Mouse (Mus musculus) liver, adult 2 months (tissue): ENCODE results near the gene Efcab6. TPM values are rescaled to one million over a fixed set of nuclear protein-coding genes. Genes with fewer than 3 reads are reported as not detected.

Experiments used
- DNase-seq: peaks from one replicate; pipeline ENCODE4 v3.0.0-alpha.2; 2011; ENCODE audit warnings: low read depth, low spot score; ENCODE audit errors: extremely low read depth
- H3K27ac ChIP-seq: fragments of 200-500 bp; replicated peaks from 2 replicates; pipeline ENCODE4 v1.5.1; 2012; ENCODE audit warnings: low read depth, mild to moderate bottlenecking, control low read depth, inconsistent platforms, low read length; ENCODE audit not compliant: insufficient read depth
- H3K27me3 ChIP-seq: fragments of 200-500 bp; 2 replicates; pipeline ENCODE4 v1.6.1; 2012; ENCODE audit warnings: mild to moderate bottlenecking, moderate library complexity, low read length, inconsistent platforms; ENCODE audit not compliant: control insufficient read depth, insufficient read depth
- H3K36me3 ChIP-seq: fragments of 200-500 bp; 2 replicates; pipeline ENCODE4 v1.6.1; 2012; ENCODE audit warnings: low read length, inconsistent platforms; ENCODE audit not compliant: control insufficient read depth, insufficient read depth
- H3K4me1 ChIP-seq: fragments of 200-500 bp; 2 replicates; pipeline ENCODE4 v1.6.1; 2011; ENCODE audit warnings: low read length; ENCODE audit not compliant: control insufficient read depth, insufficient read depth
- H3K4me3 ChIP-seq: fragments of 200-500 bp; 2 replicates; pipeline ENCODE4 v1.5.1; 2011; ENCODE audit warnings: low read depth, mild to moderate bottlenecking, control low read depth, low read length, moderate library complexity; ENCODE audit not compliant: insufficient read depth
- H3K79me2 ChIP-seq: fragments of 200-500 bp; 2 replicates; pipeline ENCODE4 v1.6.1; 2012; ENCODE audit warnings: inconsistent platforms, mild to moderate bottlenecking, low read length, moderate library complexity; ENCODE audit not compliant: control insufficient read depth, insufficient read depth
- H3K9ac ChIP-seq: fragments of 200-500 bp; 2 replicates; pipeline ENCODE4 v1.6.1; 2012; ENCODE audit warnings: low read depth, mild to moderate bottlenecking, control low read depth, inconsistent platforms, low read length
- CTCF ChIP-seq: fragments of 200-500 bp; IDR thresholded peaks from 2 replicates; pipeline ENCODE4 v1.5.1; 2011; ENCODE audit warnings: low read depth, low read length, control low read depth
- POLR2A ChIP-seq: fragments of 200-500 bp; IDR thresholded peaks from 2 replicates; pipeline ENCODE4 v1.6.1; 2011; ENCODE audit warnings: low read length, control low read depth; ENCODE audit not compliant: insufficient read depth; ENCODE audit errors: extremely low read depth
- WGBS: fragments of 180-500 bp; shearing (Covaris S2); methylation state at CpG from one replicate; pipeline ENCODE4 v1.1.7; 2018; 5-methylcytosine and 5-hydroxymethylcytosine counted together
- polyA plus RNA-seq: library from polyadenylated mRNA; depleted of rRNA; stranded (reverse); fragments of >200 nt; gene quantifications from 2 replicates; pipeline ENCODE4 v1.2.3, GENCODE M21; 2012; rRNA removed
- total RNA-seq: library from RNA; depleted of rRNA; stranded (reverse); fragments of >200 nt; gene quantifications from 2 replicates; pipeline ENCODE4 v1.2.3, GENCODE M21; 2014; rRNA removed

The Efcab6 gene
- total and polyA plus RNA-seq, 2 experiments, result not detected

GRCm38 (mm10) chr15:83842915-83843789, 222.0 kb downstream of the Efcab6 start:
- no peaks in the 10 kb centered on the region for H3K27me3 ChIP-seq
- no peak overlapping the region for H3K4me3 ChIP-seq
- H3K79me2 ChIP-seq, result no peaks in the 10 kb centered on the region
- no peak for TF ChIP-seq CTCF
- no peak for TF ChIP-seq POLR2A
- DNase-seq, result no peak
- H3K27ac ChIP-seq, result no peak overlapping the region
- no peak overlapping the region for H3K9ac ChIP-seq
- no peaks in the 10 kb centered on the region for H3K36me3 ChIP-seq
- 71% methylated on average over 22 of the region's 22 CpGs for WGBS
- H3K4me1 ChIP-seq, result no peaks in the 10 kb centered on the region

- no peaks in the 10 kb centered on the region for H3K27me3 ChIP-seq
- no peaks in the 10 kb centered on the region for H3K4me1 ChIP-seq
- no peaks in the 10 kb centered on the region for H3K79me2 ChIP-seq
- TF ChIP-seq CTCF, result no peak
- no peak for TF ChIP-seq POLR2A
- 70% methylated on average over 12 of the region's 12 CpGs for WGBS
- H3K4me3 ChIP-seq, result no peak overlapping the region
- no peak for DNase-seq
- no peak overlapping the region for H3K9ac ChIP-seq
- H3K36me3 ChIP-seq, result no peaks in the 10 kb centered on the region
- H3K27ac ChIP-seq, result no peak overlapping the region
Observed at GRCm38 (mm10) chr15:83842419-83842818, 222.8 kb downstream of the Efcab6 start.

- no peaks in the 10 kb centered on the region for H3K79me2 ChIP-seq
- WGBS, result 67% methylated on average over 10 of the region's 10 CpGs
- H3K4me1 ChIP-seq, result no peaks in the 10 kb centered on the region
- no peaks in the 10 kb centered on the region for H3K36me3 ChIP-seq
- no peak overlapping the region for H3K27ac ChIP-seq
- H3K27me3 ChIP-seq, result no peaks in the 10 kb centered on the region
- no peak overlapping the region for H3K9ac ChIP-seq
- TF ChIP-seq CTCF (no peak), POLR2A (no peak)
- no peak overlapping the region for H3K4me3 ChIP-seq
- no peak for DNase-seq
Observed at GRCm38 (mm10) chr15:83840950-83841719, 224.0 kb downstream of the Efcab6 start.

- 66% methylated on average over 6 of the region's 6 CpGs for WGBS
- H3K79me2 ChIP-seq, result no peaks in the 10 kb centered on the region
- no peak for DNase-seq
- no peak overlapping the region for H3K4me3 ChIP-seq
- no peak overlapping the region for H3K9ac ChIP-seq
- no peaks in the 10 kb centered on the region; the same call in 1 of the 2 replicates for H3K27me3 ChIP-seq
- no peak for TF ChIP-seq CTCF
- no peak for TF ChIP-seq POLR2A
- no peak overlapping the region for H3K27ac ChIP-seq
- H3K4me1 ChIP-seq, result no peaks in the 10 kb centered on the region
- H3K36me3 ChIP-seq, result no peaks in the 10 kb centered on the region
Observed at GRCm38 (mm10) chr15:83832265-83832664, 232.9 kb downstream of the Efcab6 start.

- WGBS, result 84% methylated on average over 13 of the region's 13 CpGs
Observed at GRCm38 (mm10) chr15:83829226-83829625, 236.0 kb downstream of the Efcab6 start.

GRCm38 (mm10) chr15:83828011-83828410, 237.2 kb downstream of the Efcab6 start:
- Histone ChIP-seq H3K27me3 (no peaks in the 10 kb centered on the region; the same call in 1 of the 2 replicates), H3K27ac (no peak overlapping the region), H3K9ac (no peak overlapping the region), H3K4me3 (no peak overlapping the region), H3K36me3 (no peaks in the 10 kb centered on the region), H3K79me2 (no peaks in the 10 kb centered on the region), H3K4me1 (no peaks in the 10 kb centered on the region)
- no peak for DNase-seq
- TF ChIP-seq POLR2A, result no peak
- TF ChIP-seq CTCF, result no peak
- 80% methylated on average over 8 of the region's 8 CpGs for WGBS

More at GRCm38 (mm10) chr15:83829226-83829625, 236.0 kb downstream of the Efcab6 start:
- Histone ChIP-seq H3K36me3 (no peaks in the 10 kb centered on the region), H3K4me3 (no peak overlapping the region), H3K27me3 (no peaks in the 10 kb centered on the region; the same call in 1 of the 2 replicates), H3K79me2 (no peaks in the 10 kb centered on the region), H3K4me1 (no peaks in the 10 kb centered on the region), H3K27ac (no peak overlapping the region), H3K9ac (no peak overlapping the region)
- no peak for DNase-seq
- no peak for TF ChIP-seq CTCF
- no peak for TF ChIP-seq POLR2A

Other genes with a start within 250 kb of the Efcab6 start
- gene Sult4a1, start 40.4 kb upstream of the Efcab6 start, total RNA-seq, result 0.13 TPM in 1 of 2 replicates, not detected in the other
- 0.06 TPM in 1 of 2 replicates, not detected in the other for gene Sult4a1, start 40.4 kb upstream of the Efcab6 start, polyA plus RNA-seq
- 0.07 and 0.28 TPM in 2 replicates for gene Pnpla5, start 57.8 kb upstream of the Efcab6 start, total RNA-seq
- 0.13 TPM in 1 of 2 replicates, not detected in the other for gene Pnpla5, start 57.8 kb upstream of the Efcab6 start, polyA plus RNA-seq
- gene Pnpla3, start 102.5 kb upstream of the Efcab6 start, total RNA-seq, result 1.2 and 2.6 TPM in 2 replicates
- gene Pnpla3, start 102.5 kb upstream of the Efcab6 start, polyA plus RNA-seq, result 4.7 and 10.6 TPM in 2 replicates
- gene Samm50, start 126.9 kb upstream of the Efcab6 start, total RNA-seq, result 46.4 and 58.3 TPM in 2 replicates
- gene Samm50, start 126.9 kb upstream of the Efcab6 start, polyA plus RNA-seq, result 8.8 and 11.5 TPM in 2 replicates
- 0.55 and 0.94 TPM in 2 replicates for gene Parvb, start 166.7 kb upstream of the Efcab6 start, total RNA-seq
- 1.4 and 2.0 TPM in 2 replicates for gene Parvb, start 166.7 kb upstream of the Efcab6 start, polyA plus RNA-seq